Mouse (Mus musculus) layer of hippocampus, postnatal 25 days (tissue): ENCODE data around the gene Hist1h2aa. TPM values are rescaled to one million over a fixed set of nuclear protein-coding genes. Genes with fewer than 3 reads are reported as not detected.

ENCODE experiments used
- DNase-seq, 2 experiments: peaks; one replicate each; pipeline ENCODE4 v3.0.0; 2022; ENCODE audit warnings: mixed read lengths in 2 of 2, low spot score in 1 of 2; ENCODE audit errors: extremely low spot score in 1 of 2
- total RNA-seq, 2 experiments: library from RNA; stranded (reverse); gene quantifications; 2 replicates each; pipeline ENCODE4 v1.2.3; 2021

The Hist1h2aa gene
- total RNA-seq, result not detected

- no peak for DNase-seq
Measured at GRCm38 (mm10) chr13:23934211-23934520, at the start of gene Hist1h2aa. Gene Hist1h2aa (plus strand): TSS chr13:23934462.

- no peak for DNase-seq
Measured at GRCm38 (mm10) chr13:23885540-23885939, 48.7 kb upstream of the Hist1h2aa start.

GRCm38 (mm10) chr13:23887026-23887725 is 47.1 kb upstream of the Hist1h2aa start:
- no peak for DNase-seq

- DNase-seq, result no peak
Measured at GRCm38 (mm10) chr13:23889011-23889605, 45.2 kb upstream of the Hist1h2aa start.

GRCm38 (mm10) chr13:23892592-23893268 is 41.5 kb upstream of the Hist1h2aa start:
- no peak for DNase-seq

- DNase-seq, result no peak
Measured at GRCm38 (mm10) chr13:23893269-23893593, 41.0 kb upstream of the Hist1h2aa start.

GRCm38 (mm10) chr13:23898242-23898641 is 36.0 kb upstream of the Hist1h2aa start:
- no peak for DNase-seq

GRCm38 (mm10) chr13:23906906-23907305 is 27.4 kb upstream of the Hist1h2aa start:
- DNase-seq, result no peak

- DNase-seq, result no peak
Measured at GRCm38 (mm10) chr13:23910121-23910520, 24.1 kb upstream of the Hist1h2aa start.

GRCm38 (mm10) chr13:23911335-23911734 is 22.9 kb upstream of the Hist1h2aa start:
- DNase-seq, result no peak

- no peak for DNase-seq
Measured at GRCm38 (mm10) chr13:23913791-23914306, 20.4 kb upstream of the Hist1h2aa start.

- DNase-seq, result no peak
Measured at GRCm38 (mm10) chr13:23914376-23915167, 19.7 kb upstream of the Hist1h2aa start, which contains the start of gene Slc17a4. Gene Slc17a4 (minus strand): TSS chr13:23915009.

- no peak for DNase-seq
Measured at GRCm38 (mm10) chr13:23916132-23916531, 18.1 kb upstream of the Hist1h2aa start.

GRCm38 (mm10) chr13:23917674-23918073 is 16.6 kb upstream of the Hist1h2aa start:
- no peak for DNase-seq

- no peak for DNase-seq
Measured at GRCm38 (mm10) chr13:23925792-23926191, 8.5 kb upstream of the Hist1h2aa start.

GRCm38 (mm10) chr13:23928637-23929036 is 5.6 kb upstream of the Hist1h2aa start:
- no peak for DNase-seq

- DNase-seq, result no peak
Measured at GRCm38 (mm10) chr13:23930461-23930860, 3.8 kb upstream of the Hist1h2aa start.

- DNase-seq, result no peak
Measured at GRCm38 (mm10) chr13:23930904-23931303, 3.4 kb upstream of the Hist1h2aa start.

GRCm38 (mm10) chr13:23933421-23934210 is 646 bp upstream of the Hist1h2aa start, which contains the start of gene Hist1h2ba:
Gene Hist1h2ba (minus strand): TSS chr13:23934156.
- no peak for DNase-seq

GRCm38 (mm10) chr13:23938699-23939098 is 4.4 kb downstream of the Hist1h2aa start:
- DNase-seq, result peak in 1 of 2 experiments; percentile 53
